ENCODE assay signal across 15 mouse cellular contexts in genomic region chr5:124912946-124913933, GRCm38 (mm10). TPM values are rescaled to one million over a fixed set of nuclear protein-coding genes. Genes with fewer than 3 reads are reported as not detected.
DNase-seq lines count a peak whose midpoint lies in the region; ATAC-seq and TF ChIP-seq lines count a peak whose summit lies in the region.
"Had no signal": no experiment of that assay in that cellular context is flagged by ENCODE, and none has a peak within 500 bp of the region (broad histone marks: within the 10 kb centered on the region; RNA-seq: fewer than 3 reads in every experiment).

No protein-coding gene starts in this region.

- no peak for DNase-seq in gastrocnemius, postnatal 25 days
- no peak for DNase-seq in cerebellum, postnatal 14 days
- DNase-seq: B cell, adult 2 months; heart, adult 18-20 months; kidney, postnatal 14 days; lung, postnatal 36 days; thymus, postnatal 36 days had no signal

- H3K9ac ChIP-seq in embryonic facial prominence, embryonic 15.5 days, result no peak overlapping the region
- H3K9ac ChIP-seq in hindbrain, embryonic 15.5 days, result no peak overlapping the region
- H3K9ac ChIP-seq in midbrain, embryonic 16.5 days (ENCODE audit: low read depth, low read length), result no peak overlapping the region
- H3K9ac ChIP-seq: stomach, embryonic 15.5 days had no signal

- peak overlapping the region; percentile 58 for H3K27ac ChIP-seq in embryonic facial prominence, embryonic 15.5 days (replicated peaks)
- H3K27ac ChIP-seq in hindbrain, embryonic 15.5 days (replicated peaks), result peak overlapping the region; percentile 50; the same call in 1 of the 2 replicates
- H3K27ac ChIP-seq in midbrain, embryonic 16.5 days (ENCODE audit: low read length), result no peak overlapping the region; the same call in 1 of the 2 replicates
- H3K27ac ChIP-seq: stomach, embryonic 15.5 days had no signal

- peaks cover 1% of the 10 kb centered on the region for H3K9me3 ChIP-seq in E14TG2a.4 (ENCODE audit: low read length)
- H3K9me3 ChIP-seq in embryonic facial prominence, embryonic 15.5 days (replicated peaks), result no peaks in the 10 kb centered on the region
- no peaks in the 10 kb centered on the region for H3K9me3 ChIP-seq in hindbrain, embryonic 15.5 days
- H3K9me3 ChIP-seq in midbrain, embryonic 16.5 days (replicated peaks; ENCODE audit: control insufficient read depth, low read length, poor library complexity, severe bottlenecking), result no peaks in the 10 kb centered on the region
- H3K9me3 ChIP-seq: stomach, embryonic 15.5 days had no signal

- no peak for TF ChIP-seq CTCF in E14TG2a.4 (conservative IDR thresholded peaks at IDR 0.05; ENCODE audit: low read length)

- H3K4me3 ChIP-seq in E14TG2a.4 (replicated peaks; ENCODE audit: low read length), result 0 out of 2 replicates have a peak overlapping the region, but pooled peaks have one; percentile 8
- H3K4me3 ChIP-seq in embryonic facial prominence, embryonic 15.5 days (replicated peaks), result no peak overlapping the region
- no peak overlapping the region for H3K4me3 ChIP-seq in hindbrain, embryonic 15.5 days
- H3K4me3 ChIP-seq in midbrain, embryonic 16.5 days (ENCODE audit: low read depth, low read length), result no peak overlapping the region
- H3K4me3 ChIP-seq: myocyte; stomach, embryonic 15.5 days had no signal

- no peak for ATAC-seq in embryonic facial prominence, embryonic 15.5 days (ENCODE audit: insufficient number of reproducible peaks, low FRiP score, low TSS enrichment, low read depth)
- no peak for ATAC-seq in hindbrain, embryonic 15.5 days (ENCODE audit: low FRiP score, low read depth)
- ATAC-seq in midbrain, embryonic 16.5 days, result peak; percentile 37; the same call in 1 of the 2 replicates
- ATAC-seq in CD4-positive, CD25-positive, alpha-beta regulatory T cell, adult 4 months, result no peak

- H3K4me2 ChIP-seq in embryonic facial prominence, embryonic 15.5 days (replicated peaks), result no peak overlapping the region
- H3K4me2 ChIP-seq in hindbrain, embryonic 15.5 days, result no peak overlapping the region
- no peak overlapping the region for H3K4me2 ChIP-seq in midbrain, embryonic 16.5 days (ENCODE audit: low read length)
- H3K4me2 ChIP-seq: stomach, embryonic 15.5 days had no signal

- H3K4me1 ChIP-seq in E14TG2a.4 (replicated peaks; ENCODE audit: low read depth, low read length), result peaks cover 42% of the 10 kb centered on the region
- H3K4me1 ChIP-seq in embryonic facial prominence, embryonic 15.5 days, result peaks cover 20% of the 10 kb centered on the region
- peaks cover 15% of the 10 kb centered on the region for H3K4me1 ChIP-seq in hindbrain, embryonic 15.5 days (replicated peaks)
- H3K4me1 ChIP-seq in midbrain, embryonic 16.5 days (ENCODE audit: control insufficient read depth, insufficient read depth, low read length), result peaks cover 8% of the 10 kb centered on the region; the same call in 1 of the 2 replicates
- H3K4me1 ChIP-seq: stomach, embryonic 15.5 days had no signal

- WGBS in embryonic facial prominence, embryonic 15.5 days, result 40% methylated on average over 20 of the region's 20 CpGs
- 23% methylated on average over 20 of the region's 20 CpGs for WGBS in hindbrain, embryonic 15.5 days
- 13% methylated on average over 20 of the region's 20 CpGs for WGBS in midbrain, embryonic 16.5 days

- peaks cover 37% of the 10 kb centered on the region for H3K27me3 ChIP-seq in E14TG2a.4 (ENCODE audit: insufficient read depth, low read length)
- no peaks in the 10 kb centered on the region for H3K27me3 ChIP-seq in embryonic facial prominence, embryonic 15.5 days
- no peaks in the 10 kb centered on the region for H3K27me3 ChIP-seq in hindbrain, embryonic 15.5 days
- H3K27me3 ChIP-seq in midbrain, embryonic 16.5 days (ENCODE audit: control insufficient read depth, insufficient read depth, low read depth, low read length), result no peaks in the 10 kb centered on the region
- H3K27me3 ChIP-seq: stomach, embryonic 15.5 days had no signal

- no peaks in the 10 kb centered on the region for H3K36me3 ChIP-seq in E14TG2a.4 (ENCODE audit: insufficient read depth, low read length)
- no peaks in the 10 kb centered on the region for H3K36me3 ChIP-seq in embryonic facial prominence, embryonic 15.5 days
- no peaks in the 10 kb centered on the region for H3K36me3 ChIP-seq in hindbrain, embryonic 15.5 days
- H3K36me3 ChIP-seq in midbrain, embryonic 16.5 days (ENCODE audit: control insufficient read depth, insufficient read depth, low read length), result no peaks in the 10 kb centered on the region
- H3K36me3 ChIP-seq: G1E; stomach, embryonic 15.5 days had no signal

RNA-seq across cellular contexts. Expression of gene Zfp664, which starts 50.7 kb away (rescaled TPM):
- 87.2 and 90.4 TPM in 2 replicates for polyA plus RNA-seq in embryonic facial prominence, embryonic 15.5 days (2015; fragmentation: Nextera tagmentation; extraction: Ambion mirVana)
- 103 and 108 TPM in 2 replicates for polyA plus RNA-seq in hindbrain, embryonic 15.5 days (2015; fragmentation: Nextera tagmentation; extraction: Ambion mirVana)
- polyA plus RNA-seq in midbrain, embryonic 16.5 days (2015; fragmentation: Nextera tagmentation; extraction: Ambion mirVana), result 68.9 and 87.1 TPM in 2 replicates
- 10 to 100 TPM in 1 of 2 experiments, 1 to 10 TPM in 1; 8.3 to 11.2 TPM for polyA plus RNA-seq in CD4-positive, CD25-positive, alpha-beta regulatory T cell, adult 4 months (2017; shearing (Covaris generic))
- total RNA-seq in gastrocnemius, postnatal 25 days (2021), result 10 to 100 TPM; 18.2 to 19.0 TPM

RNA-seq across cellular contexts. Expression of gene Ccdc92, which starts 51.0 kb away (rescaled TPM):
- 10.0 and 11.7 TPM in 2 replicates for polyA plus RNA-seq in embryonic facial prominence, embryonic 15.5 days (2015; fragmentation: Nextera tagmentation; extraction: Ambion mirVana)
- polyA plus RNA-seq in hindbrain, embryonic 15.5 days (2015; fragmentation: Nextera tagmentation; extraction: Ambion mirVana), result 46.9 and 51.8 TPM in 2 replicates
- polyA plus RNA-seq in midbrain, embryonic 16.5 days (2015; fragmentation: Nextera tagmentation; extraction: Ambion mirVana), result 43.0 and 43.3 TPM in 2 replicates
- polyA plus RNA-seq in CD4-positive, CD25-positive, alpha-beta regulatory T cell, adult 4 months (2017; shearing (Covaris generic)), result 1 to 10 TPM; 3.1 to 3.7 TPM
- under 1 TPM; 0.26 to 0.40 TPM for total RNA-seq in gastrocnemius, postnatal 25 days (2021)
